Mouse (Mus musculus) adrenal gland, adult (tissue): Measurements from ENCODE around the gene Rad1.
A peak's percentile ranks its signal among the peaks of the same experiment; 100 is the strongest.
"Not testable (repeated sequence)": the region's sequence is repeated elsewhere in the genome, so short reads cannot be mapped to it uniquely, and the experiment has no call there.

Experiments
- DNase-seq, 2 experiments: peaks; one replicate each; pipeline ENCODE4 v3.0.0; 2022 to 2023; ENCODE audit warnings: low spot score in 1 of 2; ENCODE audit not compliant: inconsistent age in 2 of 2

Gene Rad1

DNA sequence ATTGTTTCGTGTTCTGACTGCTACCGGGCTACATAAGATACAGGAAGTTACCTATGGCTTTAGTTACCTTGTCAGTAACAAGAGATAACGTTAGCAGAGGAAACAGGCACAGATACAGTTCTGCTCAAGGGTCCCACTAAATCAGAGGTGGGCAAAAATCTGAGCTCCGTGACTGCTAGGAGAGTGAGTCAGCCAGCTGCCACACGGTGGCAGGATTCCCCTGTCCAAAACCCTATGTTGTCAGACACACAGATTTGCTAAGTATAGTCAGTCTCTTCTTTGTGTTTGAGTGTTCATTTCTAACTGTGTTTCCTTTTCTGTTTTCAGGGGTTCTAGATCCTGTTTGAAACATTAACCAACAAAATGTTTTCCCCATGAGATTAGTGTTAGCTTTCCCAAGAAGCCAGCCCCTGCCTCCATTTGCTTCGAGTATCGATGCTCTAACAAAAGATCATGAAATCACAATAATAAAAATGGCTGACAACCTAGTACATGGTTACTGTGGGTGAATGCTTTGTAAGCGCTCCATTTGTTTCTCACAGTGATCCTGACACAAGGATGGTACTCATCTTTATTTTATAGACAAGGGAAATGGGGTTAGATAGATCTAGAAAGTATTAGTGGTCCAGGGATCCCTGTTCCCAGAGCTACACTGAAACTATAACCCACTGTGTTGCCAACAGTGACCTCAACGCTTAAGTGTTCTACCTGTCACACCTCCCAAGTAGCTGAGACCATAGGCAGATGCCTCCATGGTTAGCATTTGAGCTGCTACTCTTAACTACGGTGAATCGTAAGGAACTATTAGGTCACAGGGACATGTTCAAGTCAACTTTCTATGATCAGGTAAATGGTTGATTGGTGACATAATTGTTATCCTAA, 15.3 kb downstream of the Rad1 start:
- DNase-seq = peak; percentile 34 to 74

DNA sequence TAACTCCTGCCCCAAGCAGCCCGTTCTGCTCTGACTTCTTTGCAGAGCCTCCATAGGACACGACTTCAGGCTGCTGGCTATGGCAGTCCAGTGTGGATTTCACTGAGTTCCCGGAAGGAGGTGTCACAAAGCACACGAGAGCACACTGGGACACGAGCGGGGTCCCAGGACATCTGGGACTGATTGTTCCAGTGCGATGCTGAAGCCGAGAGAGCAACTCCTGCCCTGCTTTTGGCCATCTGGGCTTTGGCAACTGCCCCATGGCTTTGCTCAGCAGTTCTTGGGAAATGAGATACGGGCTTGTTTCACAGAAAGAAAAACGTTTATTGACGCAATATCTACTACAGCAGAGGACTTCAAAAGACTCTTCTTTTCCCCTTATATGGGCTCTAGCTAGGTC, 20.3 kb downstream of the Rad1 start:
- DNase-seq = peak; percentile 10 to 46

DNA sequence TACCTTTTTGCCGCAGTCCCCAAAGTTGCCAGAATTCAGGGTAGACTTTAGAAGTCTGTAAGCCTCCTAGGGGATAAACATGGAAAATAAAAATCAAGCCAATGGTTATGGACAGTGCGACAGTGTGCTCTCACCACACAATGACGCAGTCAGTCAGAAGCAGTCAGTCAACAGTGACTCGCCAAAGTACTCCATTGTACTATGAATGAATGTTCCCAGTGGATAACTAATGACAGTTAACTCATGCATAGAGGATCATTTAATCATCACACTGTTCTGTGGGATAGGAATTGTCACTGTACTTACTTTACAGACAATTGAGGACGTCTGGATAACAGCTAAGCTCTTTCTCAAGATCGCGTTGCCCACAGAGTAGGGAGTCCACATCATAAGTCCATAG, 29.3 kb downstream of the Rad1 start:
- no peak for DNase-seq

DNA sequence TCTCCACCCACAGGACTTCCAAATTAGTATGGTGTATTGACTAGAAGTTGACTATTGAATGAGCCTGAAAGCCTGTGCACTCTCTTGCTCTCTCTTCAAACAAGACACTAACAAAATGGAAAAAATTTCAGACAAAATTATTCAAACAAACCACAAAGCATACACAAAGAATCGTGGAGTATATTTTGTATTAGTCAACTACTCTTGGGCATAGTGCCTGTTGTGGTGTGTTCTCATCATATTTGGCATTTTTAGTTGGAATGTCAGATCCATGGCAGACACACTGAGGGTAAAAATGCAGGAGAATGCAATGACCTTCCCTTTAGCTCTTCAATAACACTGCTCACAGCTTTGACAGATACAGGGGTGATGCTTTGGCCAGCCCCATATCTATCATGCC, 40.1 kb downstream of the Rad1 start:
- DNase-seq = no peak

DNA sequence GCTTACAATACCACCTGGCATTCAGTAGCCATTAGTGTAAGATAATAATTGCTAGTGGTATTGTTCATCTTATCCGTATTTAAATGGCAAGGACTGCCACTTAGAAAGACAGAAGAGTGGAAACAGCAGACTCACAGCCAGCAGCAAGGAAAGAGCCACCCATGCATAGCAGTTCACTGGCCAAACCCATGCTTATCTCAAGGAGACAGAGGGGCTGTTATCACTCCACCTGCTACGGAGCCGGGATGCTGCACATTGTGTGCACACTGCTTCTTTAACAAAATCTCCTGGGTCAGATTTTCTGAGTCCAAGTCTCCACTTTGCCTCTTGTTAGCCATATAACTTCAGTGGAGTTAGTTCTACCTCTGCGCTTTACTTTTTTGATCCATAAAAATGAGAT, 45.5 kb downstream of the Rad1 start:
- DNase-seq = no peak

DNA sequence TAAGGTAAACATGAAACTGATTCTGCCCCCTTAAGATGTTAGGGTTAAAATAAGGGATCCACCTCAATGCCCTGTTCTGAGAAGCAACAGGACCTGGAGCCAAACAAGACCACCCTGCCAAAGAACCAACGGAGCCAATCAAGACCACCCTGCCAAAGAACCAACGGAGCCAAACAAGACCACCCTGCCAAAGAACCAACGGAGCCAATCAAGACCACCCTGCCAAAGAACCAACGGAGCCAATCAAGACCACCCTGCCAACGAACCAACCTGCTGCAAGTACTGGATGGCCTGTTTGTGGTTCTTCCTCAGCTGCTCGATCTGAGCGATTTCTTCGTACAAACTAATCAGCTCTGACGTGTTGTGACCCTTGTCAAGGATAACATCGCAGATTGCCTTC, 47.5 kb downstream of the Rad1 start:
- DNase-seq = not testable (repeated sequence)

DNA sequence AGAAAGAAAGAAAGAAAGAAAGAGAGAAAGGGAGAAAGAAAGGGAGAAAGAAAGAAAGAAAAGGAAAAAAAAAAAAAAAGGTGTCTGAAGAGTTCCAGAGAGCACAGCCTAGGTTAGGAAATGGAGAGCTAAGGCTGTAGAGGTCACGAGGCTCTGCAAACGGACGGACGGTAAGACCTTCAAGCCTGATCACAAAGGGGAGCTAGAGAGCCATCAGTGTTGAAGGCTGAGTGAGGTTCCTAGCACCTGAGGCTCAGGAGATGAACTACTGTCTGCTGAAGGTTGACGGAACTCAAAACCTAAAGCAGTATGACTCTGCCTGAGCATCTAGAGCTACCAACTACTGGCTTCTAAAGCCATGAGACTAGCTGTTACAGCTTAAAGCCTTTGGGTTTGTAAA, 48.8 kb downstream of the Rad1 start:
- no peak for DNase-seq

DNA sequence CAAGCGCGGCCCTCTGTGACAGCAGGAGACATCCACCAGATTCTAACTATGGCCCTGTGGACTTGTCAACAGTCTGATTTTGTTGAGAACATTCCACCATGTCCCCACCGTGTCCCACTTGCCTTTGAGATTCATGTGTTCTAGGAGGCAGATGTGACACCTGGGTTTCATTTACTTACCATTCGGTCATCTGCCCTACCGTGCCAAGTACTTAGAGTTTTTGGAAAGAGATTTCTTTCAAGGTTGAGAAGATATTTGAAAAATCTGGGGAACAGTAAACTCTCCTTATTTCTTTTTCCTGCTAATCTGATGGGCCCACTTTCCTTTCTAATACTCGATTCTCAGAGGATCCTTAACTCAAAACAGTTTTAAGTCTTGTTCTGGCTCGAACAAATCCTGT, 50.2 kb downstream of the Rad1 start:
- DNase-seq = no peak

DNA sequence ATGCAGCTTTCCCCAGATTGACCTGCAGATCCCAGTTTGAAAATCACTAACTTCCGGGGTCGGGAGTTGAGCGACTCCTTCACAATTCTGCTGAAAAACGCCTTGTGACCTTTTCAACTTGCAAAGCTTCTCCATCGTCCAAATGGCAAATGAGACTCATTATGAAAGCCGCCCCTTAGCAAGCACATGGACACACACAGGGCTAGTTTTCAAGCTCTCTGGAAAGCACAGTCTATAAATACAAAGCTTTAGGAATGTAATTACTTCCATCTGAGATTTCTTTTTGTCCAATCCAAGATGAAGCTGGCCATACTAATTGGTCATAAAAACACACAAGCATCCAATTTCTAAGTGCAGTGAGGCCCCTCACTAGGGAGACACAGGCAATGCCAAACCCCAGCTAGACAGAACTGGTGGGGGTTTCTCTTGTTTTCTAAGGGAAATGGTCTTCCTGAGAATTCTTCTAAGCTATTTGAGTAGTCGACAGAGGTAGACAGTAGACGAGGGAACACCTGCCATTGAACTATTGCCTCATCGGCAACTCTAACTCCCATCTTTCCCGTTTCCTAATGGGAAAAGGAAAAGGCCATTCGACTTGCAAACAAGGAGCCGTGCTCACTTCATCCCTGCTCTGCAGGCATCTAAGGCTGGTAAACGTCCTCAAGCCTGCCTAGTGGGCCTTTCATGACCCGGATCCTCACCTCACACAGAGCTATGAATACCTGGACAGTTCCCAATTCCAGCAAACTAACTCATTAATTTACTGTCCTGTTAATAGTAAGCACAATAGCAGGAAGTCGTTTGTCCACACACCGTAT, 54.7 kb downstream of the Rad1 start:
- DNase-seq = no peak
